Mouse (Mus musculus): ENCODE results near the gene Gjb4.

DNA sequence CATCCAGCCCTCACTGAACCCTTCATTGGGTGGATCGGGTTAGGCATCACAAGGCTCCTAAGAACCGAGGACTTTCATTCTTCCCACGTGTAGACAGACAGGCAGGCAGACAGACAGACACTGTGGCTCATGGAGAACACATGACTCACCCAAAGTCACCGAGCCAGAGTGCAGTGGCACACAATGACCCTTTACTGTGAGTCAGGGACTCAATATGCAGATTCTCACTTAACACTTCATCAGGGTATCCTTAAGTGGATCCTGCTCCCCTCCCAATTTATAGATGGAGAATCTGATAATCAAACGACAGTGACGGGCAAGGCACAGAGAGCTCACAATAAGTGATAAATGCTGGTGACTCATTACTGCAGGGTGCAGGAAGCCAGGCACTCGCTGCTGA is 26.6 kb downstream of the Gjb4 start:
- TF ChIP-seq CTCF (IDR thresholded peaks at IDR 0.05; ENCODE audit: low read depth, low read length) (no peak), POLR2AphosphoS5 (IDR thresholded peaks at IDR 0.05; ENCODE audit: insufficient replicate concordance, low read depth, low read length) (no peak), TAL1 (conservative IDR thresholded peaks at IDR 0.05; ENCODE audit: low read depth, low read length) (no peak), GATA1 (IDR thresholded peaks at IDR 0.05; ENCODE audit: borderline replicate concordance, low read length) (no peak), GATA2 (IDR thresholded peaks at IDR 0.05; ENCODE audit: borderline replicate concordance, low read depth, low read length) (no peak)
